Mouse (Mus musculus): Measurements from ENCODE around the gene Sult2a4. TPM values are rescaled to one million over a fixed set of nuclear protein-coding genes. Genes with fewer than 3 reads are reported as not detected.
"Not testable (repeated sequence)": the region's sequence is repeated elsewhere in the genome, so short reads cannot be mapped to it uniquely, and the experiment has no call there.

Gene Sult2a4
- total RNA-seq (2015; ENCODE audit: low replicate concordance) (not detected in 2 replicates), total RNA-seq (2017; ENCODE audit: low replicate concordance) (not detected in 2 replicates)

- ATAC-seq (replicated peaks; ENCODE audit: low FRiP score, poor library complexity, severe bottlenecking): not testable (repeated sequence)
Measured at GRCm38 (mm10) chr7:13989507-13989906, at the start of gene Sult2a4. Gene Sult2a4, minus strand, starts transcription at chr7:13989607.

GRCm38 (mm10) chr7:14030831-14031230, 41.4 kb upstream of the Sult2a4 start:
- not testable (repeated sequence) for ATAC-seq (replicated peaks; ENCODE audit: low FRiP score, poor library complexity, severe bottlenecking)

DNA sequence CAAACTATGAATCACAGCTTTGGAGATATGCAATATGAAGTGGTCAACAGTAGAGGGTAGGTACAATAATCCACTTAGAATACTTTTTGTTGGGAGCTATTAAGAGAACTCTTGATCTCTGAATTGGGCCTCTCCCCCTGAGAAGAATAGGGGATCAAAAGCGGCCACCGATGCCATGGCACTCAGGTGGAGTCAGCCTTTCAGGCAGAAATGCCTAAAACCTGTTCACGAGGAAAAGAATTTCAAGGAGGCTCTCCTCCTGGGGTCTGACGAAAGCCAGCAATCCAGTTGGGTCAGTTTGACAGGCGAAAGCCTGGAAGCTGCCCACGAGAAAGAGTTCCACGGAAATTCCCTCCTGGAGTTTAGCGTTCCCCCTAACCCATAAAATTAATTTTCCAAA, 23.7 kb upstream of the Sult2a4 start:
- ATAC-seq (replicated peaks; ENCODE audit: low FRiP score, poor library complexity, severe bottlenecking): no peak

DNA sequence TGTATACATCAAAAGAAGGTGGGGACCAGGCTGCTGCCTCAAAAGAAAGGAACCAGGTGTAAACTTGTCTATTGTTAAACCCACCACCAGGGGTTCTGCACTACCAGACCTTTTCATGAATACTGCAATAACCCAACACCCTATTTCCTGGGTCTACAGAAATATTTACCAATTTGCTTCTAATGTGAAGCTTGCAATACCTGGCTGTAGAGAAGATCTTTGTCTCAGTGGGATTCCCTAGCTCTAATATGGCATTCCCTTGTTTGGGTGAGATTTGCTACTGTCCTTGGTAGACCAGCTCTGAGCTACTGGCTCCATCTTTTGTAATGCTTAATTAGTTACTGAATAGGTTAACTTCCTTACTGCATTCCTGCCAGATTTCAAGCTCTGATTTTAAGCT, 21.3 kb upstream of the Sult2a4 start:
- not testable (repeated sequence) for ATAC-seq (replicated peaks; ENCODE audit: low FRiP score, poor library complexity, severe bottlenecking)

Other genes starting within 250 kb of the Sult2a4 start
- not detected in 2 replicates for gene Sult2a1, start 152.2 kb downstream of the Sult2a4 start, total RNA-seq (2015; ENCODE audit: low replicate concordance)
- gene Sult2a1, start 152.2 kb downstream of the Sult2a4 start, total RNA-seq (2017; ENCODE audit: low replicate concordance): not detected in 2 replicates
- gene Sult2a3, start 133.4 kb upstream of the Sult2a4 start, total RNA-seq (2015; ENCODE audit: low replicate concordance): not detected in 2 replicates
- gene Sult2a3, start 133.4 kb upstream of the Sult2a4 start, total RNA-seq (2017; ENCODE audit: low replicate concordance): not detected in 2 replicates

Measured in erythroid progenitor cell, adult 5-6 weeks (primary cell).